Mouse (Mus musculus): ENCODE results near the gene Prox1. TPM values are rescaled to one million over a fixed set of nuclear protein-coding genes. Genes with fewer than 3 reads are reported as not detected.

The Prox1 gene
- polyA plus RNA-seq, 1 experiment from 2014 or later = 17.8 TPM

GRCm38 (mm10) chr1:190198247-190198646 lies 27.7 kb upstream of the Prox1 start:
- Histone ChIP-seq H3K27me3 (ENCODE audit: control insufficient read depth, insufficient read depth, low read length) (no peaks in the 10 kb centered on the region), H3K4me1 (ENCODE audit: control insufficient read depth, insufficient read depth, low read length) (no peaks in the 10 kb centered on the region), H3K27ac (ENCODE audit: low read depth, low read length) (no peak overlapping the region), H3K4me3 (ENCODE audit: low read depth, low read length) (no peak overlapping the region), H3K9ac (replicated peaks; ENCODE audit: low read depth, low read length) (no peak overlapping the region), H3K9me3 (ENCODE audit: control insufficient read depth, low read length) (no peaks in the 10 kb centered on the region), H3K4me2 (ENCODE audit: low read depth, low read length) (no peak overlapping the region), H3K36me3 (ENCODE audit: control insufficient read depth, insufficient read depth, low read length) (no peaks in the 10 kb centered on the region)
- 91% methylated on average over 2 of the region's 2 CpGs for WGBS
- ATAC-seq (ENCODE audit: low read depth) = no peak

GRCm38 (mm10) chr1:190192011-190192410 lies 21.5 kb upstream of the Prox1 start:
- Histone ChIP-seq H3K9ac (replicated peaks; ENCODE audit: low read depth, low read length) (no peak overlapping the region), H3K36me3 (ENCODE audit: control insufficient read depth, insufficient read depth, low read length) (no peaks in the 10 kb centered on the region), H3K4me1 (ENCODE audit: control insufficient read depth, insufficient read depth, low read length) (peaks cover 11% of the 10 kb centered on the region; the same call in 1 of the 2 replicates), H3K4me3 (ENCODE audit: low read depth, low read length) (no peak overlapping the region), H3K9me3 (ENCODE audit: control insufficient read depth, low read length) (no peaks in the 10 kb centered on the region), H3K4me2 (ENCODE audit: low read depth, low read length) (peak overlapping the region; percentile 14; the same call in 1 of the 2 replicates), H3K27ac (ENCODE audit: low read depth, low read length) (no peak overlapping the region), H3K27me3 (ENCODE audit: control insufficient read depth, insufficient read depth, low read length) (no peaks in the 10 kb centered on the region)
- ATAC-seq (ENCODE audit: low read depth) = no peak
- WGBS = 18% methylated on average over 13 of the region's 13 CpGs

- no peak overlapping the region for H3K9ac ChIP-seq (replicated peaks; ENCODE audit: low read depth, low read length)
- 9% methylated on average over 10 of the region's 10 CpGs for WGBS
- H3K4me1 ChIP-seq (ENCODE audit: control insufficient read depth, insufficient read depth, low read length) = peaks cover 11% of the 10 kb centered on the region; the same call in 1 of the 2 replicates
- no peak overlapping the region for H3K4me2 ChIP-seq (ENCODE audit: low read depth, low read length)
- H3K27ac ChIP-seq (ENCODE audit: low read depth, low read length) = peak overlapping the region; percentile 18; the same call in 1 of the 2 replicates
- H3K36me3 ChIP-seq (ENCODE audit: control insufficient read depth, insufficient read depth, low read length) = no peaks in the 10 kb centered on the region
- H3K4me3 ChIP-seq (ENCODE audit: low read depth, low read length) = no peak overlapping the region
- no peaks in the 10 kb centered on the region for H3K27me3 ChIP-seq (ENCODE audit: control insufficient read depth, insufficient read depth, low read length)
- ATAC-seq (ENCODE audit: low read depth) = peak; percentile 83
- H3K9me3 ChIP-seq (ENCODE audit: control insufficient read depth, low read length) = no peaks in the 10 kb centered on the region
Observed at GRCm38 (mm10) chr1:190190231-190190965, 19.9 kb upstream of the Prox1 start.

GRCm38 (mm10) chr1:190189125-190189524 lies 18.6 kb upstream of the Prox1 start:
- Histone ChIP-seq H3K4me1 (ENCODE audit: control insufficient read depth, insufficient read depth, low read length) (peaks cover 11% of the 10 kb centered on the region; the same call in 1 of the 2 replicates), H3K9me3 (ENCODE audit: control insufficient read depth, low read length) (no peaks in the 10 kb centered on the region), H3K9ac (replicated peaks; ENCODE audit: low read depth, low read length) (no peak overlapping the region), H3K27me3 (ENCODE audit: control insufficient read depth, insufficient read depth, low read length) (no peaks in the 10 kb centered on the region), H3K4me3 (ENCODE audit: low read depth, low read length) (no peak overlapping the region), H3K4me2 (ENCODE audit: low read depth, low read length) (no peak overlapping the region), H3K36me3 (ENCODE audit: control insufficient read depth, insufficient read depth, low read length) (no peaks in the 10 kb centered on the region), H3K27ac (ENCODE audit: low read depth, low read length) (no peak overlapping the region)
- 80% methylated on average over 2 of the region's 2 CpGs for WGBS
- no peak for ATAC-seq (ENCODE audit: low read depth)

GRCm38 (mm10) chr1:190186336-190186735 lies 15.8 kb upstream of the Prox1 start:
- 86% methylated on average over 4 of the region's 4 CpGs for WGBS
- Histone ChIP-seq H3K27ac (ENCODE audit: low read depth, low read length) (no peak overlapping the region), H3K9me3 (ENCODE audit: control insufficient read depth, low read length) (no peaks in the 10 kb centered on the region), H3K4me2 (ENCODE audit: low read depth, low read length) (no peak overlapping the region), H3K4me3 (ENCODE audit: low read depth, low read length) (no peak overlapping the region), H3K36me3 (ENCODE audit: control insufficient read depth, insufficient read depth, low read length) (no peaks in the 10 kb centered on the region), H3K4me1 (ENCODE audit: control insufficient read depth, insufficient read depth, low read length) (peaks cover 4% of the 10 kb centered on the region; the same call in 1 of the 2 replicates), H3K27me3 (ENCODE audit: control insufficient read depth, insufficient read depth, low read length) (no peaks in the 10 kb centered on the region), H3K9ac (replicated peaks; ENCODE audit: low read depth, low read length) (no peak overlapping the region)
- no peak for ATAC-seq (ENCODE audit: low read depth)

DNA sequence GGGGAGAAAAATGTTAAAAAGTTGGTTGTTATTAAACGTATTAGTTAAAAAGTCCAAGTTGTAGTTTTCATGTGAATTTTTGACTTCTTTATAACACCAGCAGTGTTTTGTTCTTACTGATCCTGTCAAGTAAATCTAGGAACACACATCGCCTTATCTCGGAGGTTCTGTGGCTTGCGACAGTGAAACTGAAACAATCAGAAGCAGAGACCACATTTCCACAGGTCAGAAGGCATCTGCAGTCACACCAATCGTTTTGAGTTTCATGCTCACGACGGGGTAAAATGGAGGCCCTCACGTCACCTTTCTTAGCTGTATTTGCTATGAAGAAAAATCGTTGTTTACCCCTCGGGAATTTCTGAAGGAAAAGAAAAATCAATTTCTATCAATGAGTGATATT lies 14.8 kb upstream of the Prox1 start:
- Histone ChIP-seq H3K9ac (replicated peaks; ENCODE audit: low read depth, low read length) (no peak overlapping the region), H3K36me3 (ENCODE audit: control insufficient read depth, insufficient read depth, low read length) (no peaks in the 10 kb centered on the region), H3K27me3 (ENCODE audit: control insufficient read depth, insufficient read depth, low read length) (no peaks in the 10 kb centered on the region), H3K4me2 (ENCODE audit: low read depth, low read length) (no peak overlapping the region), H3K9me3 (ENCODE audit: control insufficient read depth, low read length) (no peaks in the 10 kb centered on the region), H3K27ac (ENCODE audit: low read depth, low read length) (no peak overlapping the region), H3K4me1 (ENCODE audit: control insufficient read depth, insufficient read depth, low read length) (no peaks in the 10 kb centered on the region), H3K4me3 (ENCODE audit: low read depth, low read length) (no peak overlapping the region)
- ATAC-seq (ENCODE audit: low read depth) = no peak
- 83% methylated on average over 10 of the region's 10 CpGs for WGBS

DNA sequence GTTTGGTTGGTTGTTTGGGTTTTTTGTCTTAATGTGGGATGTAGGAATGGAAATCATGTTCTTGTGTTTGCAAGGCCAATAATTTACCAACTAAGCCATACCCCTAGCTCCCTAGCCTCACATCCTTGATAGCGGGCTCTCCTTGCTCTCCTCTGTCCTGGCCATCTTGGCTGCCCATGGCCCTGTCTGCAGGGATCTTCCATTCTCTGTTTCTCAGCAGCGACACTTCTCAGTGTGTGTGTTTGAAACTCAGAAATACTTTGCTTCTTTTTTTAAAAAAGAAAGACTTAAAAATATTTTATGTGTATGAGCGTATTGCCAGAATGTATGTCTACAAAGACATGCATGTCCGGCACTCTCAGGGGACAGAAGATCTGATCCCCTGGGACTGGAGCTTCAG lies 13.1 kb upstream of the Prox1 start:
- Histone ChIP-seq H3K9me3 (ENCODE audit: control insufficient read depth, low read length) (no peaks in the 10 kb centered on the region), H3K4me2 (ENCODE audit: low read depth, low read length) (no peak overlapping the region), H3K36me3 (ENCODE audit: control insufficient read depth, insufficient read depth, low read length) (no peaks in the 10 kb centered on the region), H3K4me1 (ENCODE audit: control insufficient read depth, insufficient read depth, low read length) (no peaks in the 10 kb centered on the region), H3K27me3 (ENCODE audit: control insufficient read depth, insufficient read depth, low read length) (no peaks in the 10 kb centered on the region), H3K27ac (ENCODE audit: low read depth, low read length) (no peak overlapping the region), H3K4me3 (ENCODE audit: low read depth, low read length) (no peak overlapping the region), H3K9ac (replicated peaks; ENCODE audit: low read depth, low read length) (no peak overlapping the region)
- no peak for ATAC-seq (ENCODE audit: low read depth)
- 96% methylated on average over 4 of the region's 4 CpGs for WGBS

DNA sequence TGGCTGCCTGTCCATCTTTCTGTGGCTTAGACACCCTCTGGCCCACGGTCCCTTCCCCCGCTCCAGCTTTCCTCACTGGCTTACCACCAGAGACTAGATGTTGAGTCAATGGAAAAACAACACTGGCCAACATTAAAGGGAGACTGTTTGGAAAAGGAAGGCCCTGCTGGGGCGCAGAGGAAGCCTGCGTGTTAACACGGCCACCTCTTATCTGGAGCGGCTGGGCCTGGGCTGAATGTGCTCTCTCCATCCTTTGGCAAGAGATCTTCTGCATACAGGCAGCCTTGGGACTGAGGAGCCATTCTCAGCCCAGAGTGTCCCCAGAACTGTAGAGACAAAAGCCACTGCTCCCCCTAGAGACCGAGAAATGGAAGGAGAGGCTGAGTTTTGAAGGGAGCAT lies 11.3 kb upstream of the Prox1 start:
- ATAC-seq (ENCODE audit: low read depth) = no peak

DNA sequence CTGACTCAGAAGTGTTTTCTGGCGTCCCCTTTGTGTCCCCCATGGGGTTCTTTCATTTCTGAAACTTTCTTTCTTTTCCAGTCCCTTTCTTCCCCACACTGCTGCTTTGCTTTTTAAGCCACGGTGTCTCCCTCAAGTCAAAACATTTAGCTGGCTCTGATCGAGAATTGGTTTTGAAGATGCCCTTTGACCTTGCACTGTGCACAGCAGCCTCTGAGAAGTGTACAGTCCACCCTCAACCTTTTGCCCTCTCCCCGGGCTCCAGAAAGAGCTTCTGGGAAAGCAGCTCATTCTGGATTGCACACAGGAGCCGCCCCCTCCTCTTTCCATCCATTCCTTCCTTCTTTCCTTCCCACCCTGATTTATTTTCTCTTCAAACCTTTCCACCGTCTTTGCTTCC lies 10.3 kb upstream of the Prox1 start:
- WGBS = 28% methylated on average over 6 of the region's 6 CpGs
- no peak overlapping the region for H3K4me3 ChIP-seq (ENCODE audit: low read depth, low read length)
- no peaks in the 10 kb centered on the region for H3K36me3 ChIP-seq (ENCODE audit: control insufficient read depth, insufficient read depth, low read length)
- H3K27me3 ChIP-seq (ENCODE audit: control insufficient read depth, insufficient read depth, low read length) = no peaks in the 10 kb centered on the region
- H3K4me2 ChIP-seq (ENCODE audit: low read depth, low read length) = no peak overlapping the region
- H3K27ac ChIP-seq (ENCODE audit: low read depth, low read length) = no peak overlapping the region
- no peaks in the 10 kb centered on the region for H3K9me3 ChIP-seq (ENCODE audit: control insufficient read depth, low read length)
- no peak for ATAC-seq (ENCODE audit: low read depth)
- no peak overlapping the region for H3K9ac ChIP-seq (replicated peaks; ENCODE audit: low read depth, low read length)
- H3K4me1 ChIP-seq (ENCODE audit: control insufficient read depth, insufficient read depth, low read length) = no peaks in the 10 kb centered on the region

More for the DNA sequence above, 11.3 kb upstream of the Prox1 start:
- no peaks in the 10 kb centered on the region for H3K4me1 ChIP-seq (ENCODE audit: control insufficient read depth, insufficient read depth, low read length)
- 76% methylated on average over 7 of the region's 7 CpGs for WGBS
- H3K4me2 ChIP-seq (ENCODE audit: low read depth, low read length) = no peak overlapping the region
- H3K27ac ChIP-seq (ENCODE audit: low read depth, low read length) = no peak overlapping the region
- H3K36me3 ChIP-seq (ENCODE audit: control insufficient read depth, insufficient read depth, low read length) = no peaks in the 10 kb centered on the region
- H3K9ac ChIP-seq (replicated peaks; ENCODE audit: low read depth, low read length) = no peak overlapping the region
- no peaks in the 10 kb centered on the region for H3K27me3 ChIP-seq (ENCODE audit: control insufficient read depth, insufficient read depth, low read length)
- H3K4me3 ChIP-seq (ENCODE audit: low read depth, low read length) = no peak overlapping the region
- H3K9me3 ChIP-seq (ENCODE audit: control insufficient read depth, low read length) = no peaks in the 10 kb centered on the region

Data from neural tube, embryonic 14.5 days (tissue).